Mouse (Mus musculus) E14TG2a.4 (cell line): ENCODE measurements around the gene Prss38.

Source experiments
- CTCF ChIP-seq: conservative IDR thresholded peaks from 2 replicates; pipeline ENCODE4 v1.5.1; 2014; ENCODE audit warnings: low read length
- NANOG ChIP-seq: IDR thresholded peaks from 2 replicates; pipeline ENCODE4 v1.6.1; 2014; ENCODE audit warnings: borderline replicate concordance, low read length, mixed read lengths
- POU5F1 ChIP-seq: IDR thresholded peaks from 2 replicates; pipeline ENCODE4 v1.6.1; 2014; ENCODE audit warnings: low read length, borderline replicate concordance

GRCm38 (mm10) chr11:59388806-59389205, 13.3 kb upstream of the Prss38 start:
- TF ChIP-seq CTCF (no peak), NANOG (no peak), POU5F1 (no peak)
